11 mouse cellular contexts compared by ENCODE assay signal in genomic region chr2:6359645-6360044, GRCm38 (mm10). TPM values are rescaled to one million over a fixed set of nuclear protein-coding genes. Genes with fewer than 3 reads are reported as not detected.
DNase-seq lines count a peak whose midpoint lies in the region; ATAC-seq and TF ChIP-seq lines count a peak whose summit lies in the region.
"Had no signal": no experiment of that assay in that cellular context is flagged by ENCODE, and none has a peak within 500 bp of the region (broad histone marks: within the 10 kb centered on the region; RNA-seq: fewer than 3 reads in every experiment).

No protein-coding gene starts in this region.

- 67% methylated on average over 9 of the region's 9 CpGs for WGBS in intestine, embryonic 15.5 days
- WGBS in intestine, embryonic 16.5 days: 56% methylated on average over 9 of the region's 9 CpGs
- WGBS in midbrain, postnatal 0 days: 34% methylated on average over 9 of the region's 9 CpGs
- WGBS in midbrain, embryonic 13.5 days: 41% methylated on average over 9 of the region's 9 CpGs
- WGBS in stomach, embryonic 15.5 days: 48% methylated on average over 9 of the region's 9 CpGs

- no peak overlapping the region for H3K27ac ChIP-seq in intestine, embryonic 15.5 days
- no peak overlapping the region for H3K27ac ChIP-seq in intestine, embryonic 16.5 days (ENCODE audit: low read length)
- H3K27ac ChIP-seq in midbrain, postnatal 0 days (ENCODE audit: low read depth, low read length): no peak overlapping the region
- no peak overlapping the region for H3K27ac ChIP-seq in midbrain, embryonic 13.5 days
- peak overlapping the region; percentile 33; the same call in 1 of the 2 replicates for H3K27ac ChIP-seq in bone marrow macrophage, adult 2 months (ENCODE audit: insufficient read depth, low read depth, low read length)
- H3K27ac ChIP-seq in stomach, embryonic 15.5 days: 0 out of 2 replicates have a peak overlapping the region, but pooled peaks have one; percentile 1

- TF ChIP-seq POLR2A in bone marrow macrophage, adult 2 months (IDR thresholded peaks at IDR 0.05; ENCODE audit: borderline replicate concordance, low read depth, low read length): no peak

- ATAC-seq in intestine, embryonic 15.5 days: peak; percentile 52; the same call in 1 of the 2 replicates
- ATAC-seq in intestine, embryonic 16.5 days: no peak
- ATAC-seq in midbrain, postnatal 0 days (ENCODE audit: low FRiP score): no peak
- no peak for ATAC-seq in midbrain, embryonic 13.5 days
- peak; percentile 29; the same call in 1 of the 2 replicates for ATAC-seq in stomach, embryonic 15.5 days (ENCODE audit: insufficient read depth, low FRiP score, low read depth)

- no peak for TF ChIP-seq CTCF in midbrain, postnatal 0 days (IDR thresholded peaks at IDR 0.05)
- no peak for TF ChIP-seq CTCF in bone marrow macrophage, adult 2 months (IDR thresholded peaks at IDR 0.05; ENCODE audit: low read depth, low read length)

- no peaks in the 10 kb centered on the region for H3K36me3 ChIP-seq in intestine, embryonic 15.5 days
- H3K36me3 ChIP-seq in intestine, embryonic 16.5 days (ENCODE audit: control insufficient read depth, insufficient read depth, low read length): no peaks in the 10 kb centered on the region; the same call in 1 of the 2 replicates
- no peaks in the 10 kb centered on the region for H3K36me3 ChIP-seq in midbrain, postnatal 0 days (ENCODE audit: insufficient read depth, low read length)
- H3K36me3 ChIP-seq in midbrain, embryonic 13.5 days: no peaks in the 10 kb centered on the region
- no peaks in the 10 kb centered on the region for H3K36me3 ChIP-seq in stomach, embryonic 15.5 days

- no peak overlapping the region for H3K9ac ChIP-seq in intestine, embryonic 15.5 days
- no peak overlapping the region for H3K9ac ChIP-seq in intestine, embryonic 16.5 days (ENCODE audit: low read depth, low read length)
- H3K9ac ChIP-seq in midbrain, postnatal 0 days (replicated peaks; ENCODE audit: low read length, poor library complexity, severe bottlenecking): no peak overlapping the region
- H3K9ac ChIP-seq in midbrain, embryonic 13.5 days (replicated peaks): no peak overlapping the region
- no peak overlapping the region for H3K9ac ChIP-seq in stomach, embryonic 15.5 days

- H3K4me1 ChIP-seq in intestine, embryonic 15.5 days (replicated peaks): peaks cover 16% of the 10 kb centered on the region; the same call in 1 of the 2 replicates
- peaks cover 26% of the 10 kb centered on the region for H3K4me1 ChIP-seq in intestine, embryonic 16.5 days (ENCODE audit: control insufficient read depth, insufficient read depth, low read length)
- no peaks in the 10 kb centered on the region for H3K4me1 ChIP-seq in midbrain, postnatal 0 days (ENCODE audit: insufficient read depth, low read length)
- peaks cover 24% of the 10 kb centered on the region for H3K4me1 ChIP-seq in midbrain, embryonic 13.5 days (replicated peaks)
- peaks cover 32% of the 10 kb centered on the region for H3K4me1 ChIP-seq in bone marrow macrophage, adult 2 months (ENCODE audit: control insufficient read depth, insufficient read depth, low read length)
- peaks cover 11% of the 10 kb centered on the region; the same call in 1 of the 2 replicates for H3K4me1 ChIP-seq in stomach, embryonic 15.5 days

- H3K27me3 ChIP-seq in intestine, embryonic 15.5 days (replicated peaks): no peaks in the 10 kb centered on the region
- H3K27me3 ChIP-seq in intestine, embryonic 16.5 days (replicated peaks; ENCODE audit: control insufficient read depth, insufficient read depth, low read length): no peaks in the 10 kb centered on the region
- no peaks in the 10 kb centered on the region for H3K27me3 ChIP-seq in midbrain, postnatal 0 days (ENCODE audit: insufficient read depth, low read length)
- H3K27me3 ChIP-seq in midbrain, embryonic 13.5 days: no peaks in the 10 kb centered on the region
- H3K27me3 ChIP-seq in stomach, embryonic 15.5 days (replicated peaks): no peaks in the 10 kb centered on the region

- H3K4me3 ChIP-seq in intestine, embryonic 15.5 days (replicated peaks): no peak overlapping the region
- H3K4me3 ChIP-seq in intestine, embryonic 16.5 days (ENCODE audit: low read length): no peak overlapping the region
- H3K4me3 ChIP-seq in midbrain, postnatal 0 days (ENCODE audit: low read depth, low read length): no peak overlapping the region
- H3K4me3 ChIP-seq in midbrain, embryonic 13.5 days (replicated peaks): no peak overlapping the region
- H3K4me3 ChIP-seq in bone marrow macrophage, adult 2 months (ENCODE audit: insufficient read depth, low read length): no peak overlapping the region
- no peak overlapping the region for H3K4me3 ChIP-seq in stomach, embryonic 15.5 days (replicated peaks)

- H3K9me3 ChIP-seq in intestine, embryonic 15.5 days: no peaks in the 10 kb centered on the region
- H3K9me3 ChIP-seq in intestine, embryonic 16.5 days (ENCODE audit: control insufficient read depth, low read length): no peaks in the 10 kb centered on the region
- no peaks in the 10 kb centered on the region for H3K9me3 ChIP-seq in midbrain, postnatal 0 days (ENCODE audit: low read length)
- H3K9me3 ChIP-seq in midbrain, embryonic 13.5 days: no peaks in the 10 kb centered on the region
- H3K9me3 ChIP-seq in stomach, embryonic 15.5 days: no peaks in the 10 kb centered on the region

- no peak overlapping the region for H3K4me2 ChIP-seq in intestine, embryonic 15.5 days (replicated peaks)
- no peak overlapping the region for H3K4me2 ChIP-seq in intestine, embryonic 16.5 days (ENCODE audit: low read depth, low read length)
- H3K4me2 ChIP-seq in midbrain, postnatal 0 days (ENCODE audit: low read depth, low read length, poor library complexity, severe bottlenecking): no peak overlapping the region
- no peak overlapping the region for H3K4me2 ChIP-seq in midbrain, embryonic 13.5 days (replicated peaks)
- no peak overlapping the region for H3K4me2 ChIP-seq in stomach, embryonic 15.5 days

- peak; percentile 14 for DNase-seq in midbrain, postnatal 0 days (ENCODE audit: low spot score)
- no peak for DNase-seq in yolk sac, embryonic 10.5 days (ENCODE audit: low spot score)
- DNase-seq in cerebellum, adult 11-12 months: no peak
- DNase-seq: cerebellum, adult 2 months; heart, postnatal 14 days; liver had no signal

RNA-seq across cellular contexts. Expression of gene Usp6nl, which starts 37.2 kb away (rescaled TPM):
- polyA plus RNA-seq in intestine, embryonic 15.5 days (2015; fragmentation: Nextera tagmentation; extraction: Ambion mirVana): 9.4 and 11.8 TPM in 2 replicates
- 7.8 and 8.4 TPM in 2 replicates for polyA plus RNA-seq in intestine, embryonic 16.5 days (2015; fragmentation: Nextera tagmentation; extraction: Ambion mirVana)
- 16.7 and 18.8 TPM in 2 replicates for total RNA-seq in midbrain, postnatal 0 days (2014; rRNA removed)
- 4.7 and 5.7 TPM in 2 replicates for polyA plus RNA-seq in midbrain, postnatal 0 days (2015; fragmentation: Nextera tagmentation; extraction: Ambion mirVana)
- 8.5 and 8.6 TPM in 2 replicates for polyA plus RNA-seq in midbrain, embryonic 13.5 days (2015; fragmentation: Nextera tagmentation; extraction: Ambion mirVana)
- polyA plus RNA-seq in bone marrow macrophage, adult 2 months (2012; ENCODE audit: insufficient read depth, insufficient read length, missing spikeins): 4.6 and 5.6 TPM in 2 replicates
- polyA plus RNA-seq in stomach, embryonic 15.5 days (2015; fragmentation: Nextera tagmentation; extraction: Ambion mirVana): 9.1 and 11.3 TPM in 2 replicates

Comparison
In these comparisons a context has a peak if more than half of its experiments do, and no peak if none do; other contexts are left out.
1. ATAC-seq: peak in intestine, embryonic 15.5 days (single experiment) and stomach, embryonic 15.5 days (single experiment); none in intestine, embryonic 16.5 days (single experiment), midbrain, postnatal 0 days (single experiment) and midbrain, embryonic 13.5 days (single experiment).
2. H3K27ac ChIP-seq: peak in bone marrow macrophage, adult 2 months (single experiment) and stomach, embryonic 15.5 days (single experiment); none in intestine, embryonic 15.5 days (single experiment), intestine, embryonic 16.5 days (single experiment), midbrain, postnatal 0 days (single experiment) and midbrain, embryonic 13.5 days (single experiment).